Mouse (Mus musculus) megakaryocyte progenitor cell, adult 5-6 weeks (primary cell): ENCODE data around the gene Tmed8. TPM values are rescaled to one million over a fixed set of nuclear protein-coding genes. Genes with fewer than 3 reads are reported as not detected.

Source experiments
- total RNA-seq, 2 experiments: library from RNA; stranded (forward) in 1 of 2; stranded (reverse) in 1 of 2; fragments of 157-497, 149-512 nt in 1 of 2; fragments of 200-1000 nt in 1 of 2; gene quantifications; 2 replicates each; pipeline versions ENCODE4 v1.2.3 to v1.2.4; 2015 to 2017

Tmed8 gene
- total RNA-seq, 2 experiments from 2014 or later = 6.5 to 7.0 TPM

Other genes with a start within 250 kb of the Tmed8 start
- gene Zdhhc22, start 210.0 kb downstream of the Tmed8 start, total RNA-seq (2015) = not detected in 2 replicates
- not detected in 2 replicates for gene Zdhhc22, start 210.0 kb downstream of the Tmed8 start, total RNA-seq (2017)
- not detected in 2 replicates for gene Tmem63c, start 179.1 kb downstream of the Tmed8 start, total RNA-seq (2015)
- gene Tmem63c, start 179.1 kb downstream of the Tmed8 start, total RNA-seq (2017) = not detected in 2 replicates
- gene Ngb, start 97.9 kb downstream of the Tmed8 start, total RNA-seq (2015) = 0.49 TPM in 1 of 2 replicates, not detected in the other
- 0.51 and 0.75 TPM in 2 replicates for gene Ngb, start 97.9 kb downstream of the Tmed8 start, total RNA-seq (2017)
- gene Gstz1, start 53.3 kb downstream of the Tmed8 start, total RNA-seq (2015) = 30.9 and 31.3 TPM in 2 replicates
- 26.1 and 27.1 TPM in 2 replicates for gene Gstz1, start 53.3 kb downstream of the Tmed8 start, total RNA-seq (2017)
- gene Pomt2, start 52.5 kb downstream of the Tmed8 start, total RNA-seq (2015) = 6.4 and 7.7 TPM in 2 replicates
- gene Pomt2, start 52.5 kb downstream of the Tmed8 start, total RNA-seq (2017) = 10.3 and 10.9 TPM in 2 replicates
- gene Samd15, start 731 bp downstream of the Tmed8 start, total RNA-seq (2015) = 0.61 and 1.2 TPM in 2 replicates
- 0.47 and 0.75 TPM in 2 replicates for gene Samd15, start 731 bp downstream of the Tmed8 start, total RNA-seq (2017)
- gene Noxred1, start 38.3 kb upstream of the Tmed8 start, total RNA-seq (2015) = 0.30 TPM in 1 of 2 replicates, not detected in the other
- 0.24 and 0.50 TPM in 2 replicates for gene Noxred1, start 38.3 kb upstream of the Tmed8 start, total RNA-seq (2017)
- 40.1 and 42.7 TPM in 2 replicates for gene Vipas39, start 65.8 kb upstream of the Tmed8 start, total RNA-seq (2015)
- gene Vipas39, start 65.8 kb upstream of the Tmed8 start, total RNA-seq (2017) = 24.7 and 29.4 TPM in 2 replicates
- 97.9 and 114 TPM in 2 replicates for gene Ahsa1, start 66.0 kb upstream of the Tmed8 start, total RNA-seq (2015)
- gene Ahsa1, start 66.0 kb upstream of the Tmed8 start, total RNA-seq (2017) = 313 and 335 TPM in 2 replicates
- gene Ism2, start 99.3 kb upstream of the Tmed8 start, total RNA-seq (2015) = not detected in 2 replicates
- not detected in 2 replicates for gene Ism2, start 99.3 kb upstream of the Tmed8 start, total RNA-seq (2017)
- 199 and 210 TPM in 2 replicates for gene Sptlc2, start 187.9 kb upstream of the Tmed8 start, total RNA-seq (2015)
- 128 and 138 TPM in 2 replicates for gene Sptlc2, start 187.9 kb upstream of the Tmed8 start, total RNA-seq (2017)
- 111 and 120 TPM in 2 replicates for gene Slirp, start 243.4 kb upstream of the Tmed8 start, total RNA-seq (2015)
- gene Slirp, start 243.4 kb upstream of the Tmed8 start, total RNA-seq (2017) = 49.4 and 79.7 TPM in 2 replicates
- gene Alkbh1, start 243.6 kb upstream of the Tmed8 start, total RNA-seq (2015) = 39.7 and 47.1 TPM in 2 replicates
- gene Alkbh1, start 243.6 kb upstream of the Tmed8 start, total RNA-seq (2017) = 57.2 and 82.5 TPM in 2 replicates